Mouse (Mus musculus): ENCODE measurements around the gene Zfp212. TPM values are rescaled to one million over a fixed set of nuclear protein-coding genes. Genes with fewer than 3 reads are reported as not detected.

The Zfp212 gene
- 4.3 and 5.1 TPM in 2 replicates for polyA plus RNA-seq (2012; rRNA removed)

DNA sequence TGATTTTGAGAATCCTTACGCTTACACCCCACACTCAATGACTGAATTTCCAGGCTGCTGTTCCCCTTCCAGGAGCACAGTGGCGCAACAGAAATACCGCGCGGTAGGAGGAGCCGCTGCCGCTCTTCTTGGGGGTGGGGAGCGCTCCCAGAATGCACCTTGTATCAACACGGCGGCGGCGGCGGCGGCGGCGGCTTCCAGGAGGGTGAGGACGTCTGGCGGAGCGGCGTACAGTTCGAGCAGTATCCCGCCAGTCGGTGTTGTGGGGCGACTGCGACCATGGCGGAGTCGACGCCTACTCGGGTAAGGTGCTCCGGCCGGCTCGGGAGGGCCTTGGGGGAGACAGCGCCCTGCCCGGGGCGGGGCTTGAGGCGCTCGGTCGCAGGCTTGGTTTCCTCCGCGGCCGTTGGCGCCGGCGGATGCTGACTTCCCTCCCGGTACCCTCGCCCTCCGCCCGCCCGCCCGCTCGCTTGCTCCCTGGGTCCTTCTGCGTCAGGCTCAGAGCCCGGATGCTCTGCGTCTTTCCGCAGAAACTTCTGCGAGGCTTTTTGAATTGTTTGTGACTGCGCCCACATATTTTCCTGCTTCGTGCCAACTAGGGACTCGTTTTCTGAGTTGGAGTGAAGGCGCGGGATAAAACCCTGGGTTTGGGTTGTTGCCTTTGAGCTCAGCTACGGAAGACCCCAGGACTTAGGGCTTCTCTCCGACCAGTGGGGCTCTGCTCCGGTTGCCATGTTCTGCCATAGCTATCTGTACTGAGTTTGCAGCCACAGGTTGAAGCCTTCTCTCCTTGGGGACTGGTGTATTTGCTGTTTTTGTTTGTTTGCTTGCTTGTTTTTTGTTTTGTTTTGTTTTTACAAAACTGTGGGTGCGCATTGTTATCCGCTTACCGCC, at the start of gene Zfp212:
Gene Zfp212, plus strand, starts transcription at position 30 of the 894 bp plus-strand sequence.

DNA sequence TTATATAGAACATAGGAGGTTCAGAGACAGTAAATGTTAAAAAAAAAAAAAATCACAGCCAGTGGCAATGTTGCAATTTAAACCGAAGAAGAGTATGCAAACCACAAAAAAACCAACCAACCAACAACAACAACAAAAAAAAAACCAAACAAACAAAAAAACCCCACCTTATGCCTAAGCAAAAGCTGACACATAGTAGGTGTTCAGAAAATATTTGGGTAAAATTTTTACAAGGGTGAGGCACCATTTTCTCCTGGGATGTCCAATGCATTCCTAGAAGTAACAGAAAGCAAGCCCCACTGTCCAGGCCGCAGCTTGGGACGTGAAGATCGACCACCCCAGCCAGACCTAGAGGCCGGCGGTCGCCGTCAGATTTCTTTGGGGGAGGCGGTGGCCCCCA, 43.2 kb upstream of the Zfp212 start, which contains the start of gene Zfp282:
Gene Zfp282, plus strand, starts transcription at position 147 of the 400 bp plus-strand sequence.

DNA sequence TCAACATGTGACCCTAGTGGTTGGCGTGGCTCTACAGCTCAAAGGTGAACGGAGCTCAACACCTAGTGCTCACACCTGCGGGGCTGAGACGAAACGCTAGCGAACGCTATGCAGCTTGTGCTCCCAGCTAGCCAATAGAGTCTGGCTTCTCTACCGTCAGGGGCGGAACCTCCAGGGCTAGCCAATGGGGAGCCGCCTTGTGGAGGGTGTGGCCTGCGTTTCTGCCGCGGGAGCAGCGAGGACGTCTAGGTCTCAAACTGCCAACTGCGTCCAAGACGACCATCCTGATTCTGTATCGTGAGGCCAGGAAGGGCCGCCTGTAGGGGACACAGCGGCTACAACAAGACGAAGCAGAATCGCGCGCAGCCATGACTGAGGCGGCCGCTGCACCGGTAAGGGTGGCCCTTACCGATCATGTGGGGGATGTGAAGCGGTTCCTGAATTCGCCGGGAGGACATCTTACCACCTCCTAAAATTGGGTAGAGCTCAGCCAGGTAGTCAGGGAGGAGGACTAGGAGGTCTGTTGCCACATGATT, 33.0 kb downstream of the Zfp212 start, which contains the start of gene Zfp956:
Gene Zfp956, plus strand, starts transcription at position 200 of the 536 bp plus-strand sequence.

Other genes starting within 250 kb of the Zfp212 start
- 47.7 and 51.4 TPM in 2 replicates for gene Pdia4, start 107.0 kb upstream of the Zfp212 start, polyA plus RNA-seq (2012; rRNA removed)
- 0.16 and 0.18 TPM in 2 replicates for gene Zfp786, start 89.6 kb upstream of the Zfp212 start, polyA plus RNA-seq (2012; rRNA removed)
- gene Zfp398, start 84.8 kb upstream of the Zfp212 start, polyA plus RNA-seq (2012; rRNA removed): 1.7 TPM in 2 replicates
- 2.3 TPM in 2 replicates for gene Zfp282, start 43.3 kb upstream of the Zfp212 start, polyA plus RNA-seq (2012; rRNA removed)
- 3.9 and 4.2 TPM in 2 replicates for gene Zfp956, start 32.9 kb downstream of the Zfp212 start, polyA plus RNA-seq (2012; rRNA removed)
- gene Zfp777, start 128.4 kb downstream of the Zfp212 start, polyA plus RNA-seq (2012; rRNA removed): 3.0 and 3.8 TPM in 2 replicates
- gene Zfp746, start 166.1 kb downstream of the Zfp212 start, polyA plus RNA-seq (2012; rRNA removed): 4.8 and 5.1 TPM in 2 replicates